Mouse (Mus musculus) ES-E14 (cell line): ENCODE results near the gene Tjap1. TPM values are rescaled to one million over a fixed set of nuclear protein-coding genes. Genes with fewer than 3 reads are reported as not detected.
A peak's percentile ranks its signal among the peaks of the same experiment; 100 is the strongest.

Experiments
- DNase-seq: peaks from one replicate; pipeline ENCODE4 v3.0.0-alpha.2; 2013; ENCODE audit warnings: low read depth, low spot score
- H3K27ac ChIP-seq: 2 replicates; pipeline ENCODE4 v1.5.1; 2012; ENCODE audit warnings: low read depth, mild to moderate bottlenecking, low read length, moderate library complexity, mixed read lengths; ENCODE audit not compliant: poor library complexity, insufficient read depth, severe bottlenecking
- H3K36me3 ChIP-seq: 2 replicates; pipeline ENCODE4 v1.6.1; 2012; ENCODE audit warnings: mild to moderate bottlenecking, low read length, moderate library complexity, mixed read lengths; ENCODE audit not compliant: control insufficient read depth, poor library complexity, insufficient read depth, severe bottlenecking
- H3K4me1 ChIP-seq, 2 experiments: fragments of 150-350 bp in 1 of 2; sonication (generic) in 1 of 2; 2 replicates each; pipeline ENCODE4 v1.6.1; 2012; ENCODE audit warnings: low read length in 2 of 2, mild to moderate bottlenecking in 1 of 2, mixed read lengths in 1 of 2; ENCODE audit not compliant: control insufficient read depth in 2 of 2, insufficient read depth in 2 of 2, poor library complexity in 1 of 2
- H3K4me3 ChIP-seq, 2 experiments: fragments of 150-350 bp in 1 of 2; sonication (generic) in 1 of 2; 2 replicates each; pipeline ENCODE4 v1.5.1; 2012; ENCODE audit warnings: low read length in 2 of 2, low read depth in 1 of 2, mild to moderate bottlenecking in 1 of 2, mixed read lengths in 1 of 2; ENCODE audit not compliant: insufficient read depth in 1 of 2, poor library complexity in 1 of 2, severe bottlenecking in 1 of 2
- H3K9ac ChIP-seq: 2 replicates; pipeline ENCODE4 v1.6.1; 2012; ENCODE audit warnings: low read depth, mild to moderate bottlenecking, low read length, mixed read lengths; ENCODE audit not compliant: poor library complexity, insufficient read depth, severe bottlenecking
- H3K9me3 ChIP-seq: fragments of 150-350 bp; sonication (generic); 2 replicates; pipeline ENCODE4 v1.6.1; 2012; ENCODE audit warnings: low read depth, mild to moderate bottlenecking, low read length; ENCODE audit not compliant: control insufficient read depth, insufficient read depth
- CHD2 ChIP-seq: IDR thresholded peaks from 2 replicates; pipeline ENCODE4 v1.6.1; 2014; ENCODE audit warnings: mild to moderate bottlenecking, low read depth, low read length, inconsistent platforms
- HCFC1 ChIP-seq: IDR thresholded peaks from 2 replicates; pipeline ENCODE4 v1.6.1; 2012; ENCODE audit warnings: low read length, inconsistent platforms, borderline replicate concordance; ENCODE audit not compliant: insufficient read depth
- MAFK ChIP-seq: IDR thresholded peaks from 2 replicates; pipeline ENCODE4 v1.6.1; 2014; ENCODE audit warnings: mild to moderate bottlenecking, low read depth, low read length, inconsistent platforms; ENCODE audit not compliant: insufficient read depth
- ZC3H11A ChIP-seq: IDR thresholded peaks from 2 replicates; pipeline ENCODE4 v1.6.1; 2012; ENCODE audit warnings: low read depth, mild to moderate bottlenecking, inconsistent platforms, low read length, borderline replicate concordance
- ZNF384 ChIP-seq: IDR thresholded peaks from 2 replicates; pipeline ENCODE4 v1.6.1; 2012; ENCODE audit warnings: low read depth, low read length, inconsistent platforms
- in situ Hi-C, 2 experiments: fragments of 600-800 bp; cut with MboI; formaldehyde crosslinking; loops; one replicate each; pipeline ENCODE4 v1.15.1; 2025; ENCODE audit warnings: low sequenced_read_pairs in 2 of 2, inconsistent platforms in 1 of 2; ENCODE audit not compliant: unreplicated experiment in 2 of 2
- total RNA-seq: library from RNA; depleted of rRNA; stranded (reverse); fragments of 300-350 nt; gene quantifications from 2 replicates; pipeline ENCODE4 v1.2.3, GENCODE M21; 2012

The Tjap1 gene
- total RNA-seq, 1 experiment = 27.7 TPM

DNA sequence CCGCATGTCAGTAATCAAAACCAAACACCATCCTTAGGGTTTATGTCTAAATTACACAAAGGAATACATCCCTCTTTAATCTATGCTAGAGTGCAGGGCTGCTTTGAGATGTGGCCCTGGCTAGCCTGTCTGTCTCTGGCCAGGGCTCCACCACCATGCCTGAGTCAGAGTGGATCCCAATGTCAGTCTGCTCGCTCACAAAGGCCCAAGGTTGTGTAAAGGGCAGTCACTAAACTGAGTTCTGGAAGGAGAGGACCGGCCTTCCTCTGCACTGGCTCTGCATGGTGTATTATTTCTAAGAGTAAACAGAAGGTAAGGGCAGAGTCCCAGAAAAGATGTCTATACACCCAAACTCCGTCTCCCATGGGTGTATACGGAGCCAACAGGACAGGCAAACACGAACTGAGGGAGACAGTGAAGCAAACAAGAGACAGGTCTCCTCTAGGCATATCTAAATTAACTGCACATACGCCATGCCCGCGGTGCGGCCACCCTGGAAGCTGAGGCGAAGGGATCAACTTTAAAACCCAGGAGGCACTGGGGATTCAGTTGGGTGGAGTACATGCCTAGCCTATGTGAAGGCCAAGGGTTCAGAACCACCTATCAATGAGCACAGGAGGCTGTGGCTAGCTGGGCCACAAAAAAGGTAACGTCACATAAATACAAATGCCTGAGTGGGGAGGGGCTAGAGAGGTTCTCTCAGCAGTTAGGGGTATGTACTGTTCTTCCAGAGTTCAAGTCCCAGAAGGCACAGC, 4.6 kb downstream of the Tjap1 start:
- Histone ChIP-seq H3K36me3 (peaks cover 24% of the 10 kb centered on the region; the same call in 1 of the 2 replicates), H3K9ac (no peak overlapping the region), H3K9me3 (no peaks in the 10 kb centered on the region), H3K4me1 (peaks cover 3 to 12% of the 10 kb centered on the region in 2 experiments; a peak in 3 of 4 replicates), H3K4me3 (no peak overlapping the region), H3K27ac (no peak overlapping the region)
- no peak for DNase-seq
- TF ChIP-seq CHD2 (no peak), HCFC1 (no peak), ZC3H11A (no peak), MAFK (no peak), ZNF384 (no peak)
- in situ Hi-C loops = no loop called here

DNA sequence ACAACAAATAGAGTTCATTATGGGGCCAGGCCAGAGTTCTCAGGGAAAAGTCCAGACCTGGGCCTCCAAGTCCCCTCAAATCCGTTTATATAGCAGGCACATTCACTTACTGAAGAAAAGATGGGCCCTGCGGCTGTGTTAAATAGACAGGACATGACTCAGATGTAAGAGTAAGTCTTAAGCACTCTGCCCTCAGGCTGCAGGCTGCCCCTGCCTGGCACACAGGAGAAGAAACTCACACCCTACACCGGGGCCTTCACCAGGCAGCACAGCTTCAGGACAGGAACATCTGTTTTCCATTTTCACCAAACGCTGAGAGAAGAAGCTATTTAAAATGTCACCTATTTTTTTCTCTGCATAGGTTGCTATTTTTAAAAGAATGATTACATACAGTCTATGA, 5.2 kb downstream of the Tjap1 start:
- in situ Hi-C loops = no loop called here
- no peak overlapping the region for H3K9ac ChIP-seq
- H3K27ac ChIP-seq = no peak overlapping the region
- TF ChIP-seq ZNF384 = no peak
- TF ChIP-seq MAFK = no peak
- TF ChIP-seq ZC3H11A = no peak
- no peak for TF ChIP-seq HCFC1
- no peak for TF ChIP-seq CHD2
- no peak overlapping the region for H3K4me3 ChIP-seq
- H3K9me3 ChIP-seq = no peaks in the 10 kb centered on the region
- peaks cover 3 to 12% of the 10 kb centered on the region in 2 experiments; a peak in 3 of 4 replicates for H3K4me1 ChIP-seq
- H3K36me3 ChIP-seq = peaks cover 26% of the 10 kb centered on the region; the same call in 1 of the 2 replicates
- DNase-seq = no peak

DNA sequence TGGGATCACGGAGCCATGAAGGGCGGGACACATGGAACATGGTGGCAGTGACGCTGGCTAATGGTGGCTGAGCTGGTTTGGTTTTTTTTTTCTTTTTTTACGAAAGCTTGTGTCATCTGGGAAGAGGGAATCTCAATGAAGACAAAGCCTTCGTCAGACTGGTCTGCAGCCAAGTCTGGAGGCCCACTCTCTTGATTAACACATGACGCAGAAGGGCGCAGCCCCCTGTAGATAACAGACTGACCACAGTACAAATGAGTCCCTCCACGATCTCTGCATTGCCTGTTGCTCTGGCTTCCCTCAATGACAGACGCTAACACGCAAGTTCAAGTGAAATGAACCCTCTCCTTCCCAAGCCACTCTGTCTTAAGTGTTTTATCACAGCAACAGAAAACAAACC, 7.3 kb downstream of the Tjap1 start:
- in situ Hi-C loops = no loop called here
- DNase-seq = no peak
- H3K4me3 ChIP-seq = no peak overlapping the region
- H3K27ac ChIP-seq = no peak overlapping the region
- no peaks in the 10 kb centered on the region for H3K9me3 ChIP-seq
- H3K4me1 ChIP-seq = peaks cover 0 to 8% of the 10 kb centered on the region in 2 experiments; a peak in 1 of 4 replicates
- H3K9ac ChIP-seq = 0 out of 2 replicates have a peak overlapping the region, but pooled peaks have one; percentile 4
- no peak for TF ChIP-seq ZNF384
- no peak for TF ChIP-seq CHD2
- TF ChIP-seq MAFK = no peak
- TF ChIP-seq HCFC1 = no peak
- no peak for TF ChIP-seq ZC3H11A
- peaks cover 38% of the 10 kb centered on the region for H3K36me3 ChIP-seq

DNA sequence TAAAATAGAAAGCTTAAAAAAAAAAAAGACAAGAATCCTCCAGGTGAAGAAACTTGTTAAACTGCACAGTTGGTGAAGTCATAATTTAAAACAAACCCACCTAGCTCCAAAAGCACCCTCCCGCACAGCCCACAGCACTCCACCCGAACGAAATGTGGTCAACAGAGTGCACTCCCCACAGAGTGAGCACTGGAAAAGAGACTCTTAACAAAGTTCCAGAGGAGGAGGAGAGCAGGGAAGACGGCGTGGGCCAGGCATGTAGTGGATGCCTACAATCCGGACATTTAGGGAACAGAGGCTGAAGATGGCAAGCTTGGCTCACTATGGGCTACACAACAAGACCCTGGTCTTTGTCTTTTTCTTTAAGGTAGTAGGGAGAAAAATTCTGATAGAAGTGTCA, 7.8 kb downstream of the Tjap1 start:
- in situ Hi-C loops = no loop called here
- H3K36me3 ChIP-seq = peaks cover 39% of the 10 kb centered on the region
- H3K9me3 ChIP-seq = no peaks in the 10 kb centered on the region
- H3K4me3 ChIP-seq = no peak overlapping the region
- DNase-seq = no peak
- no peak for TF ChIP-seq MAFK
- H3K4me1 ChIP-seq = peaks cover 0 to 8% of the 10 kb centered on the region in 2 experiments; a peak in 1 of 4 replicates
- H3K9ac ChIP-seq = no peak overlapping the region
- H3K27ac ChIP-seq = no peak overlapping the region
